Mouse (Mus musculus) MEL (cell line): ENCODE data around the gene Cdca7. TPM values are rescaled to one million over a fixed set of nuclear protein-coding genes. Genes with fewer than 3 reads are reported as not detected.

Experiments
- DNase-seq: peaks from one replicate; pipeline ENCODE4 v3.0.0; 2011; ENCODE audit warnings: low read depth, low spot score
- H3K27ac ChIP-seq: 2 replicates; pipeline ENCODE4 v1.5.1; 2012; ENCODE audit warnings: low read depth, mild to moderate bottlenecking, control low read depth, low read length, moderate library complexity; ENCODE audit not compliant: control insufficient read depth
- H3K27me3 ChIP-seq, 2 experiments: fragments of 150-350 bp in 1 of 2; sonication (generic) in 1 of 2; 2 replicates each; pipeline ENCODE4 v1.6.1; 2012; ENCODE audit warnings: low read length in 2 of 2, mild to moderate bottlenecking in 2 of 2, improper control_type of control experiment in 1 of 2, moderate library complexity in 1 of 2; ENCODE audit not compliant: insufficient read depth in 2 of 2, control insufficient read depth in 1 of 2
- H3K36me3 ChIP-seq, 2 experiments: 2 replicates each; pipeline ENCODE4 v1.6.1; 2012 to 2014; ENCODE audit warnings: low read length in 2 of 2, improper control_type of control experiment in 1 of 2, inconsistent platforms in 1 of 2, mild to moderate bottlenecking in 1 of 2; ENCODE audit not compliant: insufficient read depth in 2 of 2, control insufficient read depth in 1 of 2
- H3K4me1 ChIP-seq, 2 experiments: fragments of 150-350 bp in 1 of 2; sonication (generic) in 1 of 2; 2 replicates each; pipeline ENCODE4 v1.6.1; 2012; ENCODE audit warnings: low read length in 2 of 2, improper control_type of control experiment in 1 of 2, mild to moderate bottlenecking in 1 of 2; ENCODE audit not compliant: insufficient read depth in 2 of 2, control insufficient read depth in 1 of 2
- H3K4me3 ChIP-seq, 2 experiments: fragments of 150-350 bp in 1 of 2; sonication (generic) in 1 of 2; 2 replicates each; pipeline ENCODE4 v1.5.1; 2012; ENCODE audit warnings: low read depth in 2 of 2, low read length in 2 of 2, mild to moderate bottlenecking in 2 of 2, moderate library complexity in 2 of 2, control low read depth in 1 of 2, improper control_type of control experiment in 1 of 2; ENCODE audit not compliant: control insufficient read depth in 1 of 2, insufficient read depth in 1 of 2
- H3K79me2 ChIP-seq: 2 replicates; pipeline ENCODE4 v1.6.1; 2012; ENCODE audit warnings: mild to moderate bottlenecking, low read length, moderate library complexity; ENCODE audit not compliant: control insufficient read depth, poor library complexity, insufficient read depth
- H3K9ac ChIP-seq: 2 replicates; pipeline ENCODE4 v1.6.1; 2012; ENCODE audit warnings: low read depth, mild to moderate bottlenecking, control low read depth, low read length, moderate library complexity; ENCODE audit not compliant: control insufficient read depth, poor library complexity, severe bottlenecking
- H3K9me3 ChIP-seq: fragments of 150-350 bp; sonication (generic); replicated peaks from 2 replicates; pipeline ENCODE4 v1.6.1; 2012; ENCODE audit warnings: mild to moderate bottlenecking, low read length, improper control_type of control experiment, moderate library complexity; ENCODE audit not compliant: insufficient read depth
- BHLHE40 ChIP-seq: IDR thresholded peaks from 2 replicates; pipeline ENCODE4 v1.6.1; 2012; ENCODE audit warnings: low read depth, mild to moderate bottlenecking, inconsistent platforms, low read length, improper control_type of control experiment, borderline replicate concordance
- CHD1 ChIP-seq: IDR thresholded peaks from 2 replicates; pipeline ENCODE4 v1.6.1; 2012; ENCODE audit warnings: low read depth, mild to moderate bottlenecking, inconsistent platforms, low read length, improper control_type of control experiment
- CHD2 ChIP-seq: IDR thresholded peaks from 2 replicates; pipeline ENCODE4 v1.6.1; 2011; ENCODE audit warnings: low read length, improper control_type of control experiment
- CTCF ChIP-seq, 3 experiments: IDR thresholded peaks in 2 of 3; conservative IDR thresholded peaks in 1 of 3; 2 replicates each; pipeline ENCODE4 v1.5.1; 2011 to 2012; ENCODE audit warnings: low read length in 3 of 3, low read depth in 2 of 3, mild to moderate bottlenecking in 2 of 3, improper control_type of control experiment in 1 of 3, inconsistent platforms in 1 of 3, mixed read lengths in 1 of 3, moderate library complexity in 1 of 3; ENCODE audit not compliant: control insufficient read depth in 1 of 3, insufficient read depth in 1 of 3, poor library complexity in 1 of 3, severe bottlenecking in 1 of 3
- E2F4 ChIP-seq: IDR thresholded peaks from 2 replicates; pipeline ENCODE4 v1.6.1; 2011; ENCODE audit warnings: low read depth, low read length, improper control_type of control experiment, borderline replicate concordance
- ELF1 ChIP-seq: IDR thresholded peaks from 2 replicates; pipeline ENCODE4 v1.6.1; 2014; ENCODE audit warnings: low read depth, mild to moderate bottlenecking, inconsistent platforms, low read length, improper control_type of control experiment, moderate library complexity
- ETS1 ChIP-seq: IDR thresholded peaks from 2 replicates; pipeline ENCODE4 v1.6.1; 2012; ENCODE audit warnings: low read depth, mild to moderate bottlenecking, inconsistent platforms, low read length, improper control_type of control experiment, moderate library complexity
- GABPA ChIP-seq: IDR thresholded peaks from 2 replicates; pipeline ENCODE4 v1.6.1; 2012; ENCODE audit warnings: low read depth, mild to moderate bottlenecking, inconsistent platforms, low read length, improper control_type of control experiment, moderate library complexity
- GATA1 ChIP-seq: IDR thresholded peaks from 2 replicates; pipeline ENCODE4 v1.6.1; 2011; ENCODE audit warnings: low read depth, low read length, improper control_type of control experiment
- JUND ChIP-seq: IDR thresholded peaks from 2 replicates; pipeline ENCODE4 v1.6.1; 2011; ENCODE audit warnings: low read depth, mild to moderate bottlenecking, improper control_type of control experiment, low read length
- KAT2A ChIP-seq: conservative IDR thresholded peaks from 2 replicates; pipeline ENCODE4 v1.6.1; 2012; ENCODE audit warnings: low read depth, low read length, improper control_type of control experiment, inconsistent platforms
- MAFK ChIP-seq: IDR thresholded peaks from 2 replicates; pipeline ENCODE4 v1.6.1; 2011; ENCODE audit warnings: low read depth, mild to moderate bottlenecking, low read length, improper control_type of control experiment, borderline replicate concordance
- MAX ChIP-seq: IDR thresholded peaks from 2 replicates; pipeline ENCODE4 v1.6.1; 2011; ENCODE audit warnings: low read length, improper control_type of control experiment
- MAZ ChIP-seq: IDR thresholded peaks from 2 replicates; pipeline ENCODE4 v1.6.1; 2012; ENCODE audit warnings: low read depth, mild to moderate bottlenecking, inconsistent platforms, low read length, improper control_type of control experiment
- MEF2A ChIP-seq: IDR thresholded peaks from 2 replicates; pipeline ENCODE4 v1.6.1; 2014; ENCODE audit warnings: low read depth, mild to moderate bottlenecking, inconsistent platforms, low read length, improper control_type of control experiment; ENCODE audit not compliant: poor library complexity, insufficient replicate concordance, severe bottlenecking; ENCODE audit errors: extremely low read depth
- MXI1 ChIP-seq: IDR thresholded peaks from 2 replicates; pipeline ENCODE4 v1.6.1; 2011; ENCODE audit warnings: mild to moderate bottlenecking, low read depth, low read length, improper control_type of control experiment
- MYB ChIP-seq: IDR thresholded peaks from 2 replicates; pipeline ENCODE4 v1.6.1; 2011; ENCODE audit warnings: mild to moderate bottlenecking, low read depth, low read length, improper control_type of control experiment
- MYC ChIP-seq: IDR thresholded peaks from 2 replicates; pipeline ENCODE4 v1.6.1; 2011; ENCODE audit warnings: low read depth, mild to moderate bottlenecking, low read length, improper control_type of control experiment, moderate library complexity
- NELFE ChIP-seq: IDR thresholded peaks from 2 replicates; pipeline ENCODE4 v1.6.1; 2011; ENCODE audit warnings: low read depth, low read length, improper control_type of control experiment
- NRF1 ChIP-seq: IDR thresholded peaks from 2 replicates; pipeline ENCODE4 v1.6.1; 2014; ENCODE audit warnings: low read depth, mild to moderate bottlenecking, inconsistent platforms, low read length, improper control_type of control experiment, moderate library complexity; ENCODE audit not compliant: poor library complexity, insufficient read depth, severe bottlenecking
- RCOR1 ChIP-seq: IDR thresholded peaks from 2 replicates; pipeline ENCODE4 v1.6.1; 2012; ENCODE audit warnings: low read depth, mild to moderate bottlenecking, inconsistent platforms, low read length, improper control_type of control experiment
- SIN3A ChIP-seq: IDR thresholded peaks from 2 replicates; pipeline ENCODE4 v1.6.1; 2012; ENCODE audit warnings: low read length, improper control_type of control experiment, inconsistent platforms
- SMC3 ChIP-seq: IDR thresholded peaks from 2 replicates; pipeline ENCODE4 v1.6.1; 2011; ENCODE audit warnings: low read depth, low read length, improper control_type of control experiment
- TAL1 ChIP-seq: IDR thresholded peaks from 2 replicates; pipeline ENCODE4 v1.6.1; 2012; ENCODE audit warnings: mild to moderate bottlenecking, inconsistent platforms, low read length, moderate library complexity, mixed read lengths
- TBP ChIP-seq: IDR thresholded peaks from 2 replicates; pipeline ENCODE4 v1.8.0; 2011; ENCODE audit warnings: low read depth, low read length, improper control_type of control experiment
- UBTF ChIP-seq: IDR thresholded peaks from 2 replicates; pipeline ENCODE4 v1.6.1; 2012; ENCODE audit warnings: low read depth, mild to moderate bottlenecking, inconsistent platforms, low read length, improper control_type of control experiment, moderate library complexity, borderline replicate concordance; ENCODE audit not compliant: insufficient read depth
- USF1 ChIP-seq: IDR thresholded peaks from 2 replicates; pipeline ENCODE4 v1.6.1; 2014; ENCODE audit warnings: low read depth, mild to moderate bottlenecking, inconsistent platforms, low read length, improper control_type of control experiment, moderate library complexity
- ZC3H11A ChIP-seq: IDR thresholded peaks from 2 replicates; pipeline ENCODE4 v1.6.1; 2012; ENCODE audit warnings: low read depth, mild to moderate bottlenecking, inconsistent platforms, low read length, improper control_type of control experiment
- ZKSCAN1 ChIP-seq: IDR thresholded peaks from 2 replicates; pipeline ENCODE4 v1.6.1; 2012; ENCODE audit warnings: low read depth, mild to moderate bottlenecking, inconsistent platforms, low read length, improper control_type of control experiment, moderate library complexity
- ZNF384 ChIP-seq: IDR thresholded peaks from 2 replicates; pipeline ENCODE4 v1.6.1; 2012; ENCODE audit warnings: low read depth, mild to moderate bottlenecking, inconsistent platforms, low read length, improper control_type of control experiment
- polyA plus RNA-seq, 2 experiments: library from polyadenylated mRNA; stranded (reverse) in 1 of 2; unstranded in 1 of 2; fragments of >175 nt in 1 of 2; fragments of >200 nt in 1 of 2; gene quantifications; 2 replicates each; pipeline versions ENCODE4 v1.2.1 to v1.2.4; 2012; ENCODE audit warnings: low replicate concordance in 2 of 2, low read depth in 1 of 2; ENCODE audit not compliant: insufficient read length in 2 of 2, insufficient read depth in 1 of 2, missing spikeins in 1 of 2
- total RNA-seq: library from RNA; depleted of rRNA; stranded (reverse); fragments of 300-350 nt; gene quantifications from 2 replicates; pipeline ENCODE4 v1.2.3, GENCODE M21; 2012

Cdca7 gene
- total and polyA plus RNA-seq, 3 experiments, result 97.2 to 175 (median 123) TPM

- H3K9me3 ChIP-seq, result no peaks in the 10 kb centered on the region
- peaks cover 32% of the 10 kb centered on the region for H3K79me2 ChIP-seq
- H3K27me3 ChIP-seq, result no peaks in the 10 kb centered on the region
- TF ChIP-seq NRF1, result peak; percentile 56; the same call in 1 of the 2 replicates
- no peak for TF ChIP-seq MYC
- TF ChIP-seq ZNF384, result no peak
- peaks cover 2 to 40% of the 10 kb centered on the region in 2 experiments; a peak in 3 of 4 replicates for H3K4me1 ChIP-seq
- peak; percentile 55 for DNase-seq
- H3K27ac ChIP-seq, result peak overlapping the region; percentile 100
- H3K9ac ChIP-seq, result peak overlapping the region; percentile 79
- peak overlapping the region; percentile 0 to 71 for H3K4me3 ChIP-seq
- peaks cover 0 to 42% of the 10 kb centered on the region in 2 experiments; a peak in 2 of 4 replicates for H3K36me3 ChIP-seq
Observed at GRCm38 (mm10) chr2:72474531-72475287, 1.2 kb upstream of the Cdca7 start.

DNA sequence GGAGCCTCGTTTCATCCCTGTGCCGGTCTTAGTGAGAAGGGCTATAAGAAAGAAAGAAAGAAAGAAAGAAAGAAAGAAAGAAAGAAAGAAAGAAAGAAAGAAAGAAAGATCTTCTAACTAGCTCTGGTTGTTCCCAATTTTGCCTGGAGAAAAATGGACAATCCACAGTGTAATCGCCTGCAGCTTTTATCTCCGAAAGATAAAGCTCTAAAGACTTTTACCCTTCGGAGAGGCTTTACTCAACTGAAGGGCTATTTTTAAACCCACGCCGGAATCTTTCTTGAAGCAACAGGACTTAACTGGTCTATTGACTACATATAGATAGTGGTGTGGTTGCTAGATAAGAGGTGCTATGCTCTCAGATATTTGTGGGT lies 549 bp upstream of the Cdca7 start:
- peaks cover 2 to 49% of the 10 kb centered on the region in 2 experiments for H3K36me3 ChIP-seq
- peaks cover 2 to 45% of the 10 kb centered on the region in 2 experiments; a peak in 3 of 4 replicates for H3K4me1 ChIP-seq
- no peaks in the 10 kb centered on the region for H3K9me3 ChIP-seq
- H3K4me3 ChIP-seq, result peak overlapping the region; percentile 0 to 71
- DNase-seq, result no peak
- H3K79me2 ChIP-seq, result peaks cover 38% of the 10 kb centered on the region
- H3K27ac ChIP-seq, result peak overlapping the region; percentile 100
- H3K9ac ChIP-seq, result peak overlapping the region; percentile 79
- no peaks in the 10 kb centered on the region for H3K27me3 ChIP-seq
- no peak for TF ChIP-seq CHD1
- TF ChIP-seq MAZ, result no peak
- TF ChIP-seq MXI1, result peak; percentile 52
- TF ChIP-seq MEF2A, result peak; percentile 95
- TF ChIP-seq MYC, result peak; percentile 60; the same call in 1 of the 2 replicates
- no peak for TF ChIP-seq KAT2A
- peak; percentile 95 for TF ChIP-seq GATA1
- TF ChIP-seq SMC3, result no peak
- TF ChIP-seq MAFK, result peak; percentile 52; the same call in 1 of the 2 replicates
- peak; percentile 61; the same call in 1 of the 2 replicates for TF ChIP-seq NELFE
- TF ChIP-seq MAX, result peak; percentile 68; the same call in 1 of the 2 replicates
- no peak for TF ChIP-seq UBTF
- peak; percentile 51; the same call in 1 of the 2 replicates for TF ChIP-seq MYB
- TF ChIP-seq ETS1, result peak; percentile 94
- TF ChIP-seq TBP, result peak; percentile 87
- TF ChIP-seq RCOR1, result peak; percentile 90
- TF ChIP-seq USF1, result no peak
- no peak for TF ChIP-seq CTCF (IDR thresholded peaks at IDR 0.05 in 2 of 3, conservative IDR thresholded peaks at IDR 0.05 in 1 of 3; ENCODE audit: control insufficient read depth in 1 of 3, insufficient read depth in 1 of 3, low read depth in 2 of 3, low read length in 3 of 3, poor library complexity in 1 of 3, severe bottlenecking in 1 of 3)
- peak; percentile 19; the same call in 1 of the 2 replicates for TF ChIP-seq TAL1
- TF ChIP-seq BHLHE40, result peak; percentile 62; the same call in 1 of the 2 replicates
- TF ChIP-seq GABPA, result no peak
- no peak for TF ChIP-seq JUND
- TF ChIP-seq ZKSCAN1, result no peak
- TF ChIP-seq SIN3A, result peak; percentile 75; the same call in 1 of the 2 replicates
- TF ChIP-seq E2F4, result no peak
- TF ChIP-seq CHD2, result no peak
- TF ChIP-seq ZC3H11A, result no peak
- no peak for TF ChIP-seq ELF1
